Mouse (Mus musculus): ENCODE results near the gene Esrp2.

Gene Esrp2

GRCm38 (mm10) chr8:106136156-106137130 is at the start of gene Esrp2:
Esrp2 (minus strand) TSS chr8:106136974.
- in situ Hi-C loops (cut with MboI; ENCODE audit: low sequenced_read_pairs), result no loop called here

- in situ Hi-C loops (cut with MboI; ENCODE audit: low sequenced_read_pairs), result no loop called here
Observed at GRCm38 (mm10) chr8:106186394-106186793, 49.6 kb upstream of the Esrp2 start.

- in situ Hi-C loops (cut with MboI; ENCODE audit: low sequenced_read_pairs), result no loop called here
Observed at GRCm38 (mm10) chr8:106185628-106186270, 49.0 kb upstream of the Esrp2 start.

GRCm38 (mm10) chr8:106178428-106178827 is 41.7 kb upstream of the Esrp2 start:
- in situ Hi-C loops (cut with MboI; ENCODE audit: low sequenced_read_pairs), result no loop called here

- in situ Hi-C loops (cut with MboI; ENCODE audit: low sequenced_read_pairs), result no loop called here
Observed at GRCm38 (mm10) chr8:106177594-106177993, 40.8 kb upstream of the Esrp2 start.

GRCm38 (mm10) chr8:106176891-106177290 is 40.1 kb upstream of the Esrp2 start:
- in situ Hi-C loops (cut with MboI; ENCODE audit: low sequenced_read_pairs), result no loop called here

GRCm38 (mm10) chr8:106173566-106173965 is 36.8 kb upstream of the Esrp2 start:
- in situ Hi-C loops (cut with MboI; ENCODE audit: low sequenced_read_pairs), result no loop called here

- in situ Hi-C loops (cut with MboI; ENCODE audit: low sequenced_read_pairs), result no loop called here
Observed at GRCm38 (mm10) chr8:106169934-106170480, 33.2 kb upstream of the Esrp2 start.

GRCm38 (mm10) chr8:106169017-106169933 is 32.5 kb upstream of the Esrp2 start:
- in situ Hi-C loops (cut with MboI; ENCODE audit: low sequenced_read_pairs), result no loop called here

- in situ Hi-C loops (cut with MboI; ENCODE audit: low sequenced_read_pairs), result no loop called here
Observed at GRCm38 (mm10) chr8:106168356-106169016, 31.7 kb upstream of the Esrp2 start, which contains the start of gene Slc7a6. Slc7a6 (plus strand) TSS chr8:106168857.

GRCm38 (mm10) chr8:106165460-106165859 is 28.7 kb upstream of the Esrp2 start:
- in situ Hi-C loops (cut with MboI; ENCODE audit: low sequenced_read_pairs), result no loop called here

GRCm38 (mm10) chr8:106163251-106163650 is 26.5 kb upstream of the Esrp2 start:
- in situ Hi-C loops (cut with MboI; ENCODE audit: low sequenced_read_pairs), result no loop called here

- in situ Hi-C loops (cut with MboI; ENCODE audit: low sequenced_read_pairs), result no loop called here
Observed at GRCm38 (mm10) chr8:106159876-106160275, 23.1 kb upstream of the Esrp2 start.

GRCm38 (mm10) chr8:106158381-106158780 is 21.6 kb upstream of the Esrp2 start:
- in situ Hi-C loops (cut with MboI; ENCODE audit: low sequenced_read_pairs), result no loop called here

- in situ Hi-C loops (cut with MboI; ENCODE audit: low sequenced_read_pairs), result no loop called here
Observed at GRCm38 (mm10) chr8:106157419-106157818, 20.6 kb upstream of the Esrp2 start.

- in situ Hi-C loops (cut with MboI; ENCODE audit: low sequenced_read_pairs), result no loop called here
Observed at GRCm38 (mm10) chr8:106152876-106153275, 16.1 kb upstream of the Esrp2 start.

- in situ Hi-C loops (cut with MboI; ENCODE audit: low sequenced_read_pairs), result no loop called here
Observed at GRCm38 (mm10) chr8:106151041-106151440, 14.3 kb upstream of the Esrp2 start.

GRCm38 (mm10) chr8:106150653-106151000 is 13.9 kb upstream of the Esrp2 start:
- in situ Hi-C loops (cut with MboI; ENCODE audit: low sequenced_read_pairs), result no loop called here

GRCm38 (mm10) chr8:106149801-106150652 is 13.3 kb upstream of the Esrp2 start, which contains the start of gene Pla2g15:
Pla2g15 (plus strand) TSS chr8:106150399.
- in situ Hi-C loops (cut with MboI; ENCODE audit: low sequenced_read_pairs), result loop anchor here (10.0 kb wide), 1 partner anchor 255 kb away; no protein-coding TSS in a partner anchor

Data from CH12F3 (cell line).